Mouse (Mus musculus) myocyte (in vitro differentiated cells): ENCODE measurements around the gene Pcnx4. TPM values are rescaled to one million over a fixed set of nuclear protein-coding genes. Genes with fewer than 3 reads are reported as not detected.

Experiments
- H3K27me3 ChIP-seq: one replicate; pipeline ENCODE4 v1.6.1; 2011; ENCODE audit not compliant: control insufficient read depth, insufficient read depth, insufficient read length
- H3K36me3 ChIP-seq: one replicate; pipeline ENCODE4 v1.6.1; 2011; ENCODE audit not compliant: control insufficient read depth, insufficient read depth
- H3K4me2 ChIP-seq: one replicate; pipeline ENCODE4 v1.6.1; 2011; ENCODE audit warnings: low read depth, control low read depth
- H3K4me3 ChIP-seq: one replicate; pipeline ENCODE4 v1.5.1; 2011; ENCODE audit warnings: mild to moderate bottlenecking, control low read depth, moderate library complexity
- H3K79me2 ChIP-seq: one replicate; pipeline ENCODE4 v1.6.1; 2011; ENCODE audit not compliant: control insufficient read depth, insufficient read depth
- H3ac ChIP-seq: one replicate; pipeline ENCODE4 v1.6.1; 2011; ENCODE audit not compliant: control insufficient read depth, insufficient read length
- CEBPB ChIP-seq: IDR thresholded peaks from 2 replicates; pipeline ENCODE4 v1.6.1; 2011; ENCODE audit warnings: mild to moderate bottlenecking, moderate library complexity; ENCODE audit not compliant: poor library complexity, insufficient read depth, severe bottlenecking
- E2F4 ChIP-seq: IDR thresholded peaks from one replicate; pipeline ENCODE4 v1.6.1; 2011; ENCODE audit warnings: mild to moderate bottlenecking, control low read depth, moderate library complexity; ENCODE audit not compliant: insufficient read depth
- MAX ChIP-seq: IDR thresholded peaks from one replicate; pipeline ENCODE4 v1.6.1; 2011; ENCODE audit warnings: low read depth, mild to moderate bottlenecking, control low read depth
- MYOD1 ChIP-seq, 3 experiments: IDR thresholded peaks; one replicate each; pipeline ENCODE4 v1.6.1; 2011; ENCODE audit warnings: control low read depth in 2 of 3, low read depth in 2 of 3, mild to moderate bottlenecking in 2 of 3, moderate library complexity in 1 of 3; ENCODE audit not compliant: insufficient read length in 2 of 3, control insufficient read depth in 1 of 3
- MYOG ChIP-seq, 3 experiments: IDR thresholded peaks; one replicate each; pipeline ENCODE4 v1.6.1; 2011; ENCODE audit warnings: control low read depth in 2 of 3, low read depth in 2 of 3, mild to moderate bottlenecking in 2 of 3; ENCODE audit not compliant: insufficient read length in 2 of 3, control insufficient read depth in 1 of 3, insufficient read depth in 1 of 3
- POLR2A ChIP-seq: IDR thresholded peaks from one replicate; pipeline ENCODE4 v1.6.1; 2011; ENCODE audit warnings: low read depth, mild to moderate bottlenecking, control low read depth, moderate library complexity; ENCODE audit not compliant: insufficient read length
- POLR2AphosphoS2 ChIP-seq: IDR thresholded peaks from one replicate; pipeline ENCODE4 v1.6.1; 2011; ENCODE audit warnings: low read depth, control low read depth; ENCODE audit not compliant: insufficient read length
- REST ChIP-seq: IDR thresholded peaks from one replicate; pipeline ENCODE4 v1.6.1; 2011; ENCODE audit warnings: mild to moderate bottlenecking, control low read depth, moderate library complexity; ENCODE audit not compliant: insufficient read depth, insufficient read length
- SRF ChIP-seq: IDR thresholded peaks from one replicate; pipeline ENCODE4 v1.6.1; 2011; ENCODE audit warnings: low read depth; ENCODE audit not compliant: control insufficient read depth, insufficient read length
- TCF12 ChIP-seq: IDR thresholded peaks from one replicate; pipeline ENCODE4 v1.6.1; 2011; ENCODE audit warnings: mild to moderate bottlenecking, control low read depth; ENCODE audit not compliant: poor library complexity, insufficient read depth, severe bottlenecking
- TCF3 ChIP-seq: IDR thresholded peaks from one replicate; pipeline ENCODE4 v1.6.1; 2011; ENCODE audit warnings: low read depth, control low read depth; ENCODE audit not compliant: insufficient read length
- USF1 ChIP-seq: IDR thresholded peaks from one replicate; pipeline ENCODE4 v1.6.1; 2011; ENCODE audit warnings: low read depth, mild to moderate bottlenecking, control low read depth, moderate library complexity
- polyA plus RNA-seq: library from polyadenylated mRNA; unstranded; fragments of >200 nt; fragmentation: generic; extraction: Trizol; gene quantifications from one replicate; pipeline ENCODE4 v1.2.1, GENCODE M21; 2012; ENCODE audit warnings: missing spikeins

The Pcnx4 gene
- polyA plus RNA-seq, 1 experiment, result 4.5 TPM

DNA sequence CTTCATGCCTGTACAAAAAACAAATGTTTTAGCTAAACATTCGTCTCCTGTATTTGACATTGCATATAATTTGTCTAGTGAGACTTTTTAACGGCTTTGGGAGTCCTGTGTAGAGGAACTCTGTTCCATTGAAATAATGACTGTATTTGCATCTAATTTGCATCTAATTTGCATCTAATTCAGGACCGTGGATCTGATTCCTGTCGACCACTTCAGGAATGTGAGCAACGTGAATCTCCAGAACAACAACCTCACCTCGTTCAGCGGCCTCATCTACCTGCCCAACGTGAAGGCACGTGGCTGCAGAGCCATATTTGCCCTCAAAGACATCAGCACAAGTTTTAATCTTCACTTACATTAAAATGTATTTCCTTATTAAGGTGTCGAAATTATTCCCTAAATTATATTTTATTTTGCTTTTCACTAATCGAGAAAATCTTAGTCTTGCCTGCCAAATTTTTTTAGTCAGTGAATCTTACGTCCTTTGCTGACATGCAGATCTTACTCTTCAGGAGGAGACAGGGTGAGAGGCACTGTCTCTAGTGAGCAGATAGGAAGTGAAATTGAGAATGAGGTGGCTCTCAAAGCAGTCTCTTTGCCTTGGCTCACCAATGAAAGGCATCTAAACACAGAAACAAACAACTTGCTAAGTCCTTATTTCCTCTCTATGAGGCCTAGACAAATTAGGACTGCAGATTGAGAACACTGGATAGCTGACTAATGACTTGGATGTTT lies 39.1 kb upstream of the Pcnx4 start:
- TF ChIP-seq CEBPB (no peak), MYOD1 (IDR thresholded peaks at IDR 0.05; ENCODE audit: control insufficient read depth in 1 of 3, insufficient read length in 2 of 3, low read depth in 2 of 3) (no peak), MYOG (IDR thresholded peaks at IDR 0.05; ENCODE audit: control insufficient read depth in 1 of 3, insufficient read depth in 1 of 3, insufficient read length in 2 of 3, low read depth in 2 of 3) (no peak), REST (no peak), TCF3 (no peak), POLR2A (no peak), SRF (no peak), POLR2AphosphoS2 (no peak), TCF12 (no peak), MAX (no peak), USF1 (no peak), E2F4 (no peak)
- no peak overlapping the region for H3K4me2 ChIP-seq
- no peaks in the 10 kb centered on the region for H3K79me2 ChIP-seq
- no peak overlapping the region for H3K4me3 ChIP-seq
- no peaks in the 10 kb centered on the region for H3K36me3 ChIP-seq
- peaks cover 22% of the 10 kb centered on the region for H3K27me3 ChIP-seq
- H3ac ChIP-seq, result no peak overlapping the region

DNA sequence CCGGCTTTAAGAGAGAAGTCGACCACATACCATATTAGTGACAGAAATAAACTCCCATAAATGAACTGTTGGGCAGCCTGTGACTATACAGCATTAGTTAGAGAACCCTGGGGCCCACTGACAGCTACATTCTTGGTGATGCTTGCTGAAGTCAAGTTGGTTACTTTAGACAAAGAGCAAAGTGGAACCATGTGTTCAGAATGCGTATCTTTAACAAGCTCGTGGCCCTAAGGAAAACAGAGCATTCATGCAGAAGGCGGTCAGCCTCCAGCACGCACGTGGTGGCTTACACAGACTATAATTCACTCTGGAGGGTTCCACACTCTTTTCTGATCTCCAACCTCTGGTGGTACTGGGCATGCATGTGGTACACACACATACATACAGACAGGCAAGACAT lies 26.6 kb upstream of the Pcnx4 start:
- Histone ChIP-seq H3K4me2 (no peak overlapping the region), H3K27me3 (peaks cover 30% of the 10 kb centered on the region), H3K36me3 (no peaks in the 10 kb centered on the region), H3ac (no peak overlapping the region), H3K79me2 (no peaks in the 10 kb centered on the region), H3K4me3 (no peak overlapping the region)
- no peak for TF ChIP-seq POLR2AphosphoS2
- no peak for TF ChIP-seq USF1
- TF ChIP-seq POLR2A, result no peak
- TF ChIP-seq MYOD1 (IDR thresholded peaks at IDR 0.05; ENCODE audit: control insufficient read depth in 1 of 3, insufficient read length in 2 of 3, low read depth in 2 of 3), result no peak
- no peak for TF ChIP-seq E2F4

DNA sequence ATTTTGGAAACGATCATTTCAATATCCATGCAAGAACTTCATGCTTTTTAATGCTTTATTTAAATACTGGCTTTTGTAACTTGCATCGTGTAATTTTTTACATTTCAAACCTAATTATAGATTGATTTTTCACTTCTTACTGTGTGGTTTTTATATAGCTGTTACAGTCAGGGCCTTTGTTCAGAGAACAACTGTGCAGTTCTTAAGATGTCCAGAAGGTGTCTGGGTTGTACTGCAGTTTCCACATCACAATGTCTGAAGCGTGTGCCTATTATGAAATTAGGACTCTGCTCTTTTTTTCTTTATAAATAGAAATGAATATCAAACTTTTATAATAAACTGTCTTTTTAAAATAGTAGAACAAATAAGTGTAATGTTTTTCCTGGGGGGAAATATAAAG lies 20.7 kb upstream of the Pcnx4 start:
- no peaks in the 10 kb centered on the region for H3K79me2 ChIP-seq
- no peak overlapping the region for H3K4me2 ChIP-seq
- H3K36me3 ChIP-seq, result no peaks in the 10 kb centered on the region
- TF ChIP-seq SRF (no peak), USF1 (no peak), TCF3 (no peak), POLR2AphosphoS2 (no peak), MYOD1 (IDR thresholded peaks at IDR 0.05; ENCODE audit: control insufficient read depth in 1 of 3, insufficient read length in 2 of 3, low read depth in 2 of 3) (no peak), TCF12 (no peak), MAX (no peak), MYOG (IDR thresholded peaks at IDR 0.05; ENCODE audit: control insufficient read depth in 1 of 3, insufficient read depth in 1 of 3, insufficient read length in 2 of 3, low read depth in 2 of 3) (no peak), E2F4 (no peak), POLR2A (no peak), REST (no peak), CEBPB (no peak)
- peaks cover 5% of the 10 kb centered on the region for H3K27me3 ChIP-seq
- H3ac ChIP-seq, result no peak overlapping the region
- H3K4me3 ChIP-seq, result no peak overlapping the region

DNA sequence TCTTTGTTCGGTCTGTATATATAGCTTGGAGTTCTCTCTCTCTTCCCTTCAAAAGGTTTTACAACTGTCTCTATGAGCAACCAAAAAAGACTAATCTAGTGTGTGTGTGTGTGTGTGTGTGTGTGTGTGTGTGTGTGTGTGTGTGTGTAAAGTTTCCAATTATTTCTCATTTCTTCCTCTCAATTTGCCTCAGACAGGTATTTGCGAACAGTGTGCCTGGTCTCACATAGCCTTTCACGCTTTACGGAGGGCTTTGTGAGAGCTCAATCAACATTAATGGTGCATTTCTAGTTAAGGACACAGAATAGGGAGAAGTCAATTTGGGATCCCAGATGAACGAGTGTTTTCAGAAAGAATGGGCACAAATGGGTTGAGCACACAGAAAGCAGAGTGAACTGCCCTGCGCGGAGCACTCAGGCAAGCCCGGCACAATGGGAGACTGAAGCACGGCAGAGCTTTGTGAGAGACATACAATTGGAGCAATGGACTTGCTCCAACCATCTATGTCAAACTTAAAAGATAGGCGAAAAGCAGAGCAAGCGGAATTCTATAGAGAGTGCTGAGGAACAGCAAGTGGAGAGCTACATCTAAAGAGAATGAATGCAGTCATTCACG lies 18.0 kb upstream of the Pcnx4 start:
- no peak overlapping the region for H3ac ChIP-seq
- H3K79me2 ChIP-seq, result no peaks in the 10 kb centered on the region
- TF ChIP-seq MYOG (IDR thresholded peaks at IDR 0.05; ENCODE audit: control insufficient read depth in 1 of 3, insufficient read depth in 1 of 3, insufficient read length in 2 of 3, low read depth in 2 of 3), result no peak
- TF ChIP-seq CEBPB, result no peak
- no peak for TF ChIP-seq REST
- no peak overlapping the region for H3K4me3 ChIP-seq
- no peaks in the 10 kb centered on the region for H3K27me3 ChIP-seq
- no peak overlapping the region for H3K4me2 ChIP-seq
- H3K36me3 ChIP-seq, result no peaks in the 10 kb centered on the region

DNA sequence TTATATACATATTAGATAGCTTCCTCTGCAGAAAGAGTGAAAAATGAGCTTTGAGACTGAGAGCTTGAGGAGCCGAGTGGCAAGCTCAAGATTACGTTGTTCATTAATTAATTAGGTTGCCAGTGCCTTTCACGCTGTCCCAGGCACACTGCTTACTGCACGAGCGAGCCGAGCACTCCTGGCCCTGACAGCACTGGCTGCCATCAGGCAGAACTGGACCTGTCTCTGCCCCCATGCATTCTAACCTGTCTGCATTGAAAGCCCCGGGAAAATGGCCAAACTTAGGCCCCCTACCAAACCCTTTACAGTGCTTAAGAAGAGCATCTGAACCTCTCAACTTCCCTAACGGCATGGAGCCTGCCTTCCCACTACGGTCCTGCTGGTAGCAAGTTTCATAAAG lies 16.8 kb upstream of the Pcnx4 start:
- Histone ChIP-seq H3ac (no peak overlapping the region), H3K79me2 (no peaks in the 10 kb centered on the region), H3K36me3 (no peaks in the 10 kb centered on the region), H3K4me3 (no peak overlapping the region), H3K4me2 (no peak overlapping the region), H3K27me3 (no peaks in the 10 kb centered on the region)
- TF ChIP-seq USF1 (no peak), POLR2A (no peak), POLR2AphosphoS2 (no peak), CEBPB (no peak), REST (no peak), TCF12 (no peak), MYOG (IDR thresholded peaks at IDR 0.05; ENCODE audit: control insufficient read depth in 1 of 3, insufficient read depth in 1 of 3, insufficient read length in 2 of 3, low read depth in 2 of 3) (no peak)
